Comparison of ENCODE assay signal across 8 mouse cellular contexts in genomic region chr6:51119691-51120302, GRCm38 (mm10).
DNase-seq lines count a peak whose midpoint lies in the region; ATAC-seq lines count a peak whose summit lies in the region.

No protein-coding gene starts in this region.

- ATAC-seq in megakaryocyte-erythroid progenitor cell, adult 5-6 weeks (replicated peaks; ENCODE audit: low FRiP score, low TSS enrichment, poor library complexity, severe bottlenecking): no peak
- no peak for ATAC-seq in megakaryocyte, adult 5-6 weeks (ENCODE audit: poor library complexity, severe bottlenecking)

- DNase-seq in gastrocnemius, postnatal 25 days: peak; percentile 41
- DNase-seq in gastrocnemius, postnatal 10 days: no peak
- peak; percentile 60 for DNase-seq in urinary bladder, postnatal 14 days (ENCODE audit: low spot score)
- no peak for DNase-seq in urinary bladder, postnatal 10 days (ENCODE audit: low spot score)
- peak; percentile 23 to 68 for DNase-seq in kidney, postnatal 36 days
- no peak for DNase-seq in frontal cortex, postnatal 10 days (ENCODE audit: low spot score in 2 of 2)

Comparison
In these comparisons a context has a peak if more than half of its experiments do, and no peak if none do; other contexts are left out.
1. DNase-seq: peak in gastrocnemius, postnatal 25 days (single experiment), urinary bladder, postnatal 14 days (single experiment) and kidney, postnatal 36 days (2 of 2); none in gastrocnemius, postnatal 10 days (single experiment), urinary bladder, postnatal 10 days (single experiment) and frontal cortex, postnatal 10 days (0 of 2).